Mouse (Mus musculus): ENCODE results near the gene Gal3st3.

DNA sequence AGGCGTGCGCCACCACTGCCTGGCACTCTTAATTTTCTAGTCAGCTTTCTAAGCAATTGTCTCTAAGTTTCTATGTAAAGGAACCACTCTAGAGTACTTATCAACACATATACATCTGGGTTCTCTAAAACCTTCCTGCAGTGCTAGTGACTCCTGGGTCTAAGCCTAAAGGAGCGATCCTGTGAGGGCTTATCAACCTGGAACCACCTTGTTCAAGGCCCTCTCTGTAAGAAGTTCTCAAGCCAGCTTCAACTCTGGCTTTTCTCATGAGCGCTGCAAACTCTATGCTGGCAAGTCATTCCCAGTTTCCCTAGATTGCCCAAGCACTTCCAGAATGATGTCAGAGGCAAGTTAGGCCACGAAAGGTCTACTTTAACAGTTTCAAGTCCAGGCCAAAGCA is 31.1 kb upstream of the Gal3st3 start:
- TF ChIP-seq CTCF (IDR thresholded peaks at IDR 0.05; ENCODE audit: control insufficient read depth, insufficient read depth, insufficient replicate concordance, low read depth, low read length) (no peak), POLR2A (IDR thresholded peaks at IDR 0.05; ENCODE audit: control insufficient read depth, low read depth, low read length) (no peak)
